Mouse (Mus musculus) lung, postnatal 36 days (tissue): ENCODE data around the gene Igf1r.
"Not testable (repeated sequence)": the region's sequence is repeated elsewhere in the genome, so short reads cannot be mapped to it uniquely, and the experiment has no call there.

Experiments
- DNase-seq: peaks from one replicate; pipeline ENCODE4 v3.0.0; 2022; ENCODE audit warnings: mixed read lengths

The Igf1r gene

DNA sequence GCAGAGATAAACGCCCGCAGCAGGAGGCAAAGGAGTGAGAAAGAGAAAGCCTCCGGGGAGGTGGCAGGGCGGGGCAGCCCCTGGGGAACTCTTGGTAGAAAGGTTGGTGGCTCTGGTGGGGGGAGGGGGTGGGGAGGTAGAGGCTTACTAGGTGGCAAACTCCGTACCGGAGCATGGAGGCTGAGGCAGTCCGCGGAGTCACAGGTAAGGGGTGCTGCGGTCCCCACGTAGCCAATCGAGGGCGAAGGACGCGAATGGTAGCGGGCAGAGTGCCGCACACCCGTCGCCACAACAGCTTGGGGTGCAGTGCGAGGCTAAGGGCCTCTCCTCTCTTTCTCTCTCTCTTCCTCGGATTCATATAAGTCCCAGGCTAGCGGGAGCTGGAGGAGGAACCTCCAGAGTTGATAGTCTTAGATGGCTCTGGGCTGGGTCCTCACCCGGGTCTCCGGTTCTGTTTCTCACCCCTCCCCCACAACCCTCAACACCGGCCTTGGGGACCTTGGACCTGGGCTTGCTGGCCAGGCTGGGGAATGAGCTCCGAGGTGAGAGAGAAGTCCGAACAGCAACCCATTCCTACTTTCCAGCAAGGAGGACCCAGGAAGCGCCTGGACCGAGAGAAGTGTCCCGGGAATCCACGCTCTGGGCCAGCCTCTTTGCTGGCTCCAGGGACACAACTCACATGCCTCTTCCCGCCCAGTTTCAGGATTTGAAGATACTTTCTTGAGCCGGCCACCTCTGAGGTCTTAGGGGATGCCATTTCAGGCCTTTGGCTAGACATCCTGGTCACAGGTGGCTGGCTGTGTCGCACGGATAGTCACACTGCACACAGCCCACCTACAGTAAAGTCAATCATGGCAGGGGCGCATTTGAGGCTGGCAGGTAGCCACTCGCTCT is 323.5 kb downstream of the Igf1r start:
- peak; percentile 43 for DNase-seq

GRCm38 (mm10) chr7:68277054-68277896 is 324.6 kb downstream of the Igf1r start:
- DNase-seq = no peak

DNA sequence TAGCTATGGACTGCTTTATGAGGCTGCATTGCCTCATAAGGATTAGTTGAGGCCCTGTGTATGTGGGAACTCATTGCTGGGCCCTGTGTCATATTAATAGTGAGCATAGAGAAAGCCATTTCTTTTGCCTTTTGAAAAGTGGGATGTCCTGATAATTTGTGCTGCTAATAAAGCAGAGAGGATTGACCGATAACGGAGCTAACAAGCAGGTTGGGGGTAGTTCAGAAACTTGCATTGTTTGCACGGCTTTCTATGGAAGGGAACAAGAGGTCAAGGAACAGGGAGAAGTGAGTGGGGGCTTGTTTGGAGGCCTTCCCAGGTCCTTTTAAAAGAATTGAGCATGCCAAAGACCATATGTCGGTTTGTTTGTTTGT is 325.3 kb downstream of the Igf1r start:
- DNase-seq = no peak

DNA sequence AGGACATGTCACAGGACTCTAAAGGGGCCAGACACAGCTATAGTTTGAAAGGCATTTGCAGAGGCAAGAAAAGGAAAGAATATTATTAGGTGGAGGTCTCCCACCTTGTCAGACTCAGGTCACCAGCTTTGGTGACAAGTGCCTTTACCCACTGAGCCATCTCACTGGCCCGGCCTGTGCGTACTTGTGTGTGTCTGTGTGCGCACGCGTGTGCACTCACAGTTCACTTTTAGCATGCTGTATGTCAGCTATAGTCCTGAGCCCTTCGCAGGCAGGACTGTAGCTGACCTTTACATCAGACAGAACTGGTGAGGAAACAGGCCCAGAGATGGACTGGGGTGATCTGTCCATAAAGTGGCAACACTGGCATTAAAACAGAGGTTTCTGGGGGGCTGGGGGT is 325.8 kb downstream of the Igf1r start:
- no peak for DNase-seq

DNA sequence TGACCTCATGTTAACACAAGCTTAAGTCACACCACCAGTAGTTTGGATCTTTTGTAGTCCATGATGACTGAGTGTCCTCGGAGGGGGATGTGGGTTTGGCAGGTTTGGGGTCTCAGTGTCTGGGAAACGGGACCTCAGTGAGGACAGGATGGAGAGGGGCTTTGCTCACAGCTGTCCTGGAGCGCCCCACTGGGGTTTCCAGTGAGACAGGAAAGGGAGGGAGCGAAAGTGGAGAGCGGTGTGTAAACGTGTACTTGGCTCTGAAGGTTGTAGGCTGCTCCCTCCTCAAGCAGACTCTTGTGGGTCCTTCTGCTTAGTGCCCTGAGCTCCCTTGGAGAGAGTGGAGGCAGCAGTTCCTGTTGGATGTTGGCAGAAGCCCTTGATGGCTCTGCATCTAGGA is 326.3 kb downstream of the Igf1r start:
- DNase-seq = no peak

GRCm38 (mm10) chr7:68279481-68279880 is 326.9 kb downstream of the Igf1r start:
- no peak for DNase-seq

GRCm38 (mm10) chr7:68280352-68280869 is 327.8 kb downstream of the Igf1r start:
- no peak for DNase-seq

DNA sequence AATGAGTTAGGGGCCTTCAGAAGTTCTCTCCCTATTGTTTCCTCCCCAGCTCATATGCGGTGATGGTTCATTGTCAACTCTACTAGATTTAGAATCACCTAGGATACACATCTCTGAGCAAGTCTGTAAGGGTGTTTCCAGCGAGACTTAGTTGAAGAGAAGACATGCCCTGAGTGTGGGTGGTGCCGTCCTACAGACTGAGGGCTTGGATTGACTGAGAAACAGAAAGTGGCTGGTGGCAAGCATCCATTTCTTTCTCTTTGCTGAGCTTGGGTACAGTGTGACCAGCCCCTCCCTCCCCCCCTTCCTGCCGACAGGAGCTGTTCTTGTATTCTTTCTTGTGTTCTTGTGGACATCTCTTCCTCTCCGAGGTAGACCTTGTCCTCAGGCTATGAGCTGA is 328.7 kb downstream of the Igf1r start:
- DNase-seq = no peak

DNA sequence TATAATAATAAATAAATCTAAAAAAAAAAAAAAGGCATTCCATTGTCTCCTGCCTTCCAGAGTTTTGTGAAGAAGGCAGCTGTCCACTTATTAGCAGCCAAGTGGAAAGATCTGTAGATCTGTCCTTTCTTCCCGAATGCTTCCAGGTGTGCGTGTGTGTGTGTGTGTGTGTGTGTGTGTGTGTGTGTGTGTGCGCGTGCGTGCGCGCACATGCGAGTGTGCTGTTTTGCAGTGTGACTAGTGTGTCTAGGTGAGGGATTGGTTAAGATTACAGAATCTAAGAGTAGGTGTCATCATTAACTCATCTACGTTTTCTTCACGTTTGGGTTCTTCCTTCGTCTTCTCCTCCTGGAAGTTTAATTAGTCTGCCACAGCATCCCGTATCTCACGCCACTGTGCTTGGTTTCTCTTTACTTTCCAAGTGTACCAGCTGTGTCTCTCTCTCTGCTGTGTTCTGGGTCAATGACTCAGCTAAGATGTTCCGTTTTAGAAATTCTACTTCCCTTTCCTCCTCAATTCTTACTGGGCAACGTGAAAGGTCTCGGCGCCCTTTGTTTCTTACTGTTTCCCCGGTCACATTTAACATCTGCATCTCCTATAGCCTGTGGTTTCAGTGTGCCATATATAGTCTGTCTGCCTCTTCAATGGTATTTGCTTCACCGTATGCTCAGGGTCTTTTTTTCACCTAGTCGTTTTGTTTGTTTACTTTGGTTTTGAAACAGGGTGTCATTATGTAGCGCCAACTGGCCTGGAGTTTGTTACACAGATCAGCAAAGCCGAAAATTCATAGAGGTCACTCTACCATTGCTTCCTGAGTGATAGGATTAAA is 329.9 kb downstream of the Igf1r start:
- DNase-seq = peak; percentile 20

GRCm38 (mm10) chr7:68283133-68283520 is 330.5 kb downstream of the Igf1r start:
- DNase-seq = not testable (repeated sequence)
